Mouse (Mus musculus) neural tube, embryonic 14.5 days (tissue): ENCODE results near the gene Olfr730. TPM values are rescaled to one million over a fixed set of nuclear protein-coding genes. Genes with fewer than 3 reads are reported as not detected.

Experiments used
- ATAC-seq: fragments of 200-750 bp; cut with Nextera tagmentation; 2 replicates; pipeline ENCODE4 v1.8.0; 2017; ENCODE audit warnings: low read depth, mild to moderate bottlenecking, moderate TSS enrichment, moderate library complexity
- H3K27ac ChIP-seq: fragments of 300-500 bp; sonication (generic); 2 replicates; pipeline ENCODE4 v1.5.1; 2014; ENCODE audit warnings: low read depth, mild to moderate bottlenecking, control low read depth, low read length, moderate library complexity, mixed read lengths
- H3K27me3 ChIP-seq: fragments of 300-500 bp; sonication (generic); 2 replicates; pipeline ENCODE4 v1.6.1; 2014; ENCODE audit warnings: low read length; ENCODE audit not compliant: control insufficient read depth, insufficient read depth
- H3K36me3 ChIP-seq: fragments of 300-500 bp; sonication (generic); 2 replicates; pipeline ENCODE4 v1.6.1; 2014; ENCODE audit warnings: low read length, mixed read lengths; ENCODE audit not compliant: control insufficient read depth, insufficient read depth
- H3K4me1 ChIP-seq: fragments of 300-500 bp; sonication (generic); 2 replicates; pipeline ENCODE4 v1.6.1; 2014; ENCODE audit warnings: low read length; ENCODE audit not compliant: control insufficient read depth, insufficient read depth
- H3K4me2 ChIP-seq: fragments of 300-500 bp; sonication (generic); 2 replicates; pipeline ENCODE4 v1.6.1; 2014; ENCODE audit warnings: mild to moderate bottlenecking, low read depth, low read length, control low read depth
- H3K4me3 ChIP-seq: fragments of 300-500 bp; sonication (generic); 2 replicates; pipeline ENCODE4 v1.5.1; 2014; ENCODE audit warnings: low read depth, low read length, control low read depth, mixed read lengths
- H3K9ac ChIP-seq: fragments of 300-500 bp; sonication (generic); replicated peaks from 2 replicates; pipeline ENCODE4 v1.6.1; 2014; ENCODE audit warnings: low read depth, mild to moderate bottlenecking, control low read depth, low read length, mixed read lengths
- H3K9me3 ChIP-seq: fragments of 300-500 bp; sonication (generic); 2 replicates; pipeline ENCODE4 v1.6.1; 2016; ENCODE audit warnings: low read length; ENCODE audit not compliant: control insufficient read depth
- WGBS: fragments of 180-500 bp; shearing (Covaris S2); extraction: QIAGEN DNeasy Blood & Tissue Kit; methylation state at CpG from one replicate; pipeline ENCODE4 v1.1.7; 2014; 5-methylcytosine and 5-hydroxymethylcytosine counted together
- polyA plus RNA-seq: library from polyadenylated mRNA; unstranded; fragments of >200 nt; fragmentation: Nextera tagmentation; extraction: Ambion mirVana; gene quantifications from 2 replicates; pipeline ENCODE4 v1.2.1, GENCODE M21; 2014

Gene Olfr730
- not detected in 2 replicates for polyA plus RNA-seq

- ATAC-seq, result no peak
- H3K9ac ChIP-seq, result no peak within 1 kb of the TSS
- H3K4me3 ChIP-seq, result no peak within 1 kb of the TSS
- no peak within 1 kb of the TSS for H3K27ac ChIP-seq
- no peaks in the 10 kb centered on the region for H3K27me3 ChIP-seq
- no peaks in the 10 kb centered on the region for H3K9me3 ChIP-seq
- no peaks in the 10 kb centered on the region for H3K4me1 ChIP-seq
- H3K4me2 ChIP-seq, result no peak within 1 kb of the TSS
- WGBS, result 74% methylated on average over 1 of the region's 1 CpGs
- no peaks in the 10 kb centered on the region for H3K36me3 ChIP-seq
Observed at GRCm38 (mm10) chr14:50188098-50188497, at the start of gene Olfr730. Gene Olfr730, minus strand, starts transcription at chr14:50188198.

- no peaks in the 10 kb centered on the region for H3K36me3 ChIP-seq
- no peak for ATAC-seq
- H3K27me3 ChIP-seq, result no peaks in the 10 kb centered on the region
- no peaks in the 10 kb centered on the region for H3K4me1 ChIP-seq
- H3K27ac ChIP-seq, result no peak within 1 kb of the TSS
- H3K4me2 ChIP-seq, result no peak within 1 kb of the TSS
- no peak within 1 kb of the TSS for H3K9ac ChIP-seq
- H3K9me3 ChIP-seq, result no peaks in the 10 kb centered on the region
- no peak within 1 kb of the TSS for H3K4me3 ChIP-seq
Observed at GRCm38 (mm10) chr14:50152810-50153209, 35.2 kb downstream of the Olfr730 start, which contains the start of gene Olfr729. Gene Olfr729, minus strand, starts transcription at chr14:50152910.

DNA sequence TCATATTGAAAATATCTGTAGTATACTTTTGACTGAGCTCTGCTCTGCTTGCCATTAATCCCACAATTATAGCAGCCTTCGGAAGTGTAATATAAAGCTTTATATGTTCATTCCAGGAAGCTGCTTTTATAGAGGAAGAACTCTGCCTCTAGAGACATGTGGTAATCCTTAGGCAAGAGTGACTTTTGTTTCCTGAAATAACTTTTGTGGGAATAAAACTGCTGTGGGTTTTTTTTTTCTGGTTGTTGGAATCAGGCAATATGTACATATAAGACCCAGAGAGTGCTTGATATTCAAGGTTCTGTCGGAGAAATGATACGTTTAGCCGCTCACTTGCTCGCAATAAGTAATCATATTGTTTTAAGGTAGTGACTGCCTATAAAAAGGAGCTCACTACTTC lies 45.4 kb downstream of the Olfr730 start, which contains the start of gene Olfr728:
Olfr728 (minus strand) TSS at position 101 of the 400 bp plus-strand sequence.
- Histone ChIP-seq H3K27me3 (no peaks in the 10 kb centered on the region), H3K4me2 (no peak within 1 kb of the TSS), H3K27ac (no peak within 1 kb of the TSS), H3K9ac (no peak within 1 kb of the TSS), H3K4me3 (no peak within 1 kb of the TSS), H3K9me3 (no peaks in the 10 kb centered on the region), H3K36me3 (no peaks in the 10 kb centered on the region), H3K4me1 (no peaks in the 10 kb centered on the region)
- no peak for ATAC-seq
- 89% methylated on average over 5 of the region's 5 CpGs for WGBS

Other genes with a start within 250 kb of the Olfr730 start
- not detected in 2 replicates for gene Olfr724, start 224.9 kb downstream of the Olfr730 start, polyA plus RNA-seq
- gene Olfr725, start 147.8 kb downstream of the Olfr730 start, polyA plus RNA-seq, result not detected in 2 replicates
- gene Olfr726, start 97.2 kb downstream of the Olfr730 start, polyA plus RNA-seq, result not detected in 2 replicates
- not detected in 2 replicates for gene Olfr727, start 65.0 kb downstream of the Olfr730 start, polyA plus RNA-seq
- gene Olfr728, start 45.5 kb downstream of the Olfr730 start, polyA plus RNA-seq, result not detected in 2 replicates
- gene Olfr729, start 35.3 kb downstream of the Olfr730 start, polyA plus RNA-seq, result not detected in 2 replicates
- not detected in 2 replicates for gene Olfr731, start 53.7 kb upstream of the Olfr730 start, polyA plus RNA-seq
- gene Olfr732, start 96.0 kb upstream of the Olfr730 start, polyA plus RNA-seq, result not detected in 2 replicates
- not detected in 2 replicates for gene Olfr733, start 113.3 kb upstream of the Olfr730 start, polyA plus RNA-seq
- gene Olfr734, start 138.6 kb upstream of the Olfr730 start, polyA plus RNA-seq, result not detected in 2 replicates
- gene Olfr735, start 160.7 kb upstream of the Olfr730 start, polyA plus RNA-seq, result not detected in 2 replicates
- not detected in 2 replicates for gene Tlr11, start 169.7 kb upstream of the Olfr730 start, polyA plus RNA-seq
- gene Olfr736, start 193.0 kb upstream of the Olfr730 start, polyA plus RNA-seq, result not detected in 2 replicates
- not detected in 2 replicates for gene Olfr738, start 219.4 kb upstream of the Olfr730 start, polyA plus RNA-seq
- not detected in 2 replicates for gene Olfr739, start 230.4 kb upstream of the Olfr730 start, polyA plus RNA-seq